Mouse (Mus musculus) stomach, embryonic 16.5 days (tissue): Measurements from ENCODE around the gene Crb3. TPM values are rescaled to one million over a fixed set of nuclear protein-coding genes. Genes with fewer than 3 reads are reported as not detected.
"Not testable (repeated sequence)": the region's sequence is repeated elsewhere in the genome, so short reads cannot be mapped to it uniquely, and the experiment has no call there.

ENCODE experiments used
- ATAC-seq: fragments of 200-750 bp; cut with Nextera tagmentation; 2 replicates; pipeline ENCODE4 v1.8.0; 2017; ENCODE audit warnings: moderate number of reproducible peaks, moderate TSS enrichment; ENCODE audit not compliant: insufficient read depth, low FRiP score
- H3K27ac ChIP-seq: fragments of 300-500 bp; sonication (generic); 2 replicates; pipeline ENCODE4 v1.5.1; 2014; ENCODE audit warnings: low read length
- H3K27me3 ChIP-seq: fragments of 300-500 bp; sonication (generic); 2 replicates; pipeline ENCODE4 v1.6.1; 2014; ENCODE audit warnings: low read length, control low read depth, mixed read lengths; ENCODE audit not compliant: control insufficient read depth, insufficient read depth
- H3K36me3 ChIP-seq: fragments of 300-500 bp; sonication (generic); 2 replicates; pipeline ENCODE4 v1.6.1; 2014; ENCODE audit warnings: low read length; ENCODE audit not compliant: control insufficient read depth, insufficient read depth
- H3K4me1 ChIP-seq: fragments of 300-500 bp; sonication (generic); 2 replicates; pipeline ENCODE4 v1.6.1; 2014; ENCODE audit warnings: low read length, control low read depth, mixed read lengths; ENCODE audit not compliant: control insufficient read depth, insufficient read depth
- H3K4me2 ChIP-seq: fragments of 300-500 bp; sonication (generic); 2 replicates; pipeline ENCODE4 v1.6.1; 2014; ENCODE audit warnings: low read depth, low read length, mixed read lengths
- H3K4me3 ChIP-seq: fragments of 300-500 bp; sonication (generic); replicated peaks from 2 replicates; pipeline ENCODE4 v1.5.1; 2014; ENCODE audit warnings: mild to moderate bottlenecking, low read length
- H3K9ac ChIP-seq: fragments of 300-500 bp; sonication (generic); 2 replicates; pipeline ENCODE4 v1.6.1; 2014; ENCODE audit warnings: low read length
- H3K9me3 ChIP-seq: fragments of 300-500 bp; sonication (generic); replicated peaks from 2 replicates; pipeline ENCODE4 v1.6.1; 2016; ENCODE audit warnings: low read length, control low read depth; ENCODE audit not compliant: control insufficient read depth
- WGBS: fragments of 180-500 bp; shearing (Covaris S2); extraction: QIAGEN DNeasy Blood & Tissue Kit; methylation state at CpG from one replicate; pipeline ENCODE4 v1.1.7; 2014; 5-methylcytosine and 5-hydroxymethylcytosine counted together
- polyA plus RNA-seq: library from polyadenylated mRNA; unstranded; fragments of >200 nt; fragmentation: Nextera tagmentation; extraction: Ambion mirVana; gene quantifications from 2 replicates; pipeline ENCODE4 v1.2.1, GENCODE M21; 2015

Crb3 gene
- polyA plus RNA-seq, 1 experiment from 2014 or later: 62.6 TPM

GRCm38 (mm10) chr17:57030931-57031660 is 27.8 kb upstream of the Crb3 start, which contains the start of gene Khsrp:
TSS of gene Khsrp (minus strand) at chr17:57031522.
- ATAC-seq: no peak

DNA sequence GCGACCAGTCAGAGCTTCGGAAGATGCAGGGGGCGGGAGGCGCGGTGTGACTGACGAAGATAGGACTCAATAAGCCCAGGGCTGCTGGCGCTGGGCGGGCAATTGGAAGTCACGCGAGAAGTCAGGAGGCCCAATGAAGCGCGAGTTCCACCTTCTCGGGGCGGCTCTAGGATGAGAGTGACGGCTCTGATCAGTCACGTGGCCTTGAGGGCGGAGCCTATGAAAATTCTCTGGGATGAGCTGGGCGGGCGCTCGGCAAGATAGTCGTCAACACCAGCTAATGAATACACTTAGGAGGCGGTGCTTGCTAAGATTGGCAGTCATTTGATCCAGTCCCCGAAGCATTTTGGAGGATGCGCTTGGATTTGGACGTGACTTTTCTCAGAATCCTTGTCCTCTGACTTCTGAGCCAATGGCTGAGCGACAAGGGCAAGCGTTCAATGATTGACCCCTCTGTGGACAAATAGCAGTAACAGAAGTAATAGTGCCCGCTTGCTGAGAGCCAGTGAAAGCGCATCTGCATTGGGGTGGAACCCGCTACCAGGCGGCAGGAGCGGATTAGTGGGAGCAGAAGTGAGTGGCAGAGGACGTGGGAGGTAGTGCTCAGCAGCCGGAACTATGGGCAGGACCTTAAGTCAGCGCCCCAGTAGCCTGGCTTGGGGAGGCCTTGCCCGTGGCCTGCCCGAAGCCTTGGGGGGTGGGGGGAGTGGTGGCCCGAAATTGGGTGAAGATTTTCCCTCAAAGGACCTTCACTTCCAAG is 27.1 kb upstream of the Crb3 start:
- peak overlapping the region; percentile 88 for H3K27ac ChIP-seq
- H3K9ac ChIP-seq: peak overlapping the region; percentile 74
- H3K36me3 ChIP-seq: peaks cover 11% of the 10 kb centered on the region; the same call in 1 of the 2 replicates
- peak; percentile 97 for ATAC-seq
- H3K27me3 ChIP-seq: no peaks in the 10 kb centered on the region
- H3K4me1 ChIP-seq: peaks cover 13% of the 10 kb centered on the region
- peak overlapping the region; percentile 64 for H3K4me2 ChIP-seq
- WGBS: under 1% methylated on average over 38 of the region's 38 CpGs
- H3K4me3 ChIP-seq: peak overlapping the region; percentile 91
- H3K9me3 ChIP-seq: no peaks in the 10 kb centered on the region

More at GRCm38 (mm10) chr17:57030931-57031660, 27.8 kb upstream of the Crb3 start, which contains the start of gene Khsrp:
- Histone ChIP-seq H3K27me3 (no peaks in the 10 kb centered on the region), H3K4me2 (peak within 1 kb of the TSS; percentile 98), H3K9ac (peak within 1 kb of the TSS; percentile 100), H3K27ac (peak within 1 kb of the TSS; percentile 90), H3K9me3 (no peaks in the 10 kb centered on the region), H3K36me3 (peaks cover 17% of the 10 kb centered on the region; the same call in 1 of the 2 replicates), H3K4me3 (peak within 1 kb of the TSS; percentile 91), H3K4me1 (peaks cover 13% of the 10 kb centered on the region)
- WGBS: under 1% methylated on average over 89 of the region's 99 CpGs

DNA sequence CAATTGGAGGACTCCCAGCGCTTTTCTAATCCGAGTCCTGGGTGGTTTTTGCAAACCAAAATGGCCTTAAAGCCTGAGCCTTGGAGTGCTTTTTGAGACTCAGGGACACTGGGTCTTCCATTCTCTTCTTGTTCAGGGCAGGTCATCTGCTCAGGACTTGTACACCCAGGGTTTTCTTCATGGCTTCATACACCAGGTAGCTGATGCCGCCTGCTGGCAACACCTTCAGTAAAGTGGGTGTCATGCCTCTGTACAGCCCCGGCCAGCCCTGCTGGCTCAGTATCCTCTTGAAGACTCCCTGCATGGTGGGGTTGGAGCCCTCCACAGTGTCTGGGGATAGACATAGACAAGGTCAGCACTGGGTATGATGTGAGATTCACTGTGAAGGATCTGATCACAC is 26.1 kb upstream of the Crb3 start:
- Histone ChIP-seq H3K27ac (peak overlapping the region; percentile 88; the same call in 1 of the 2 replicates), H3K4me1 (peaks cover 13% of the 10 kb centered on the region), H3K4me2 (peak overlapping the region; percentile 64; the same call in 1 of the 2 replicates), H3K9me3 (no peaks in the 10 kb centered on the region), H3K27me3 (no peaks in the 10 kb centered on the region), H3K4me3 (no peak overlapping the region), H3K9ac (no peak overlapping the region; the same call in 1 of the 2 replicates), H3K36me3 (peaks cover 4% of the 10 kb centered on the region; the same call in 1 of the 2 replicates)
- 84% methylated on average over 4 of the region's 4 CpGs for WGBS
- no peak for ATAC-seq

- 42% methylated on average over 8 of the region's 8 CpGs for WGBS
- Histone ChIP-seq H3K36me3 (no peaks in the 10 kb centered on the region), H3K4me2 (no peak overlapping the region), H3K27ac (no peak overlapping the region), H3K9me3 (no peaks in the 10 kb centered on the region), H3K9ac (no peak overlapping the region), H3K4me1 (no peaks in the 10 kb centered on the region; the same call in 1 of the 2 replicates), H3K27me3 (no peaks in the 10 kb centered on the region), H3K4me3 (no peak overlapping the region)
- ATAC-seq: no peak
Measured at GRCm38 (mm10) chr17:57038978-57039377, 19.9 kb upstream of the Crb3 start.

DNA sequence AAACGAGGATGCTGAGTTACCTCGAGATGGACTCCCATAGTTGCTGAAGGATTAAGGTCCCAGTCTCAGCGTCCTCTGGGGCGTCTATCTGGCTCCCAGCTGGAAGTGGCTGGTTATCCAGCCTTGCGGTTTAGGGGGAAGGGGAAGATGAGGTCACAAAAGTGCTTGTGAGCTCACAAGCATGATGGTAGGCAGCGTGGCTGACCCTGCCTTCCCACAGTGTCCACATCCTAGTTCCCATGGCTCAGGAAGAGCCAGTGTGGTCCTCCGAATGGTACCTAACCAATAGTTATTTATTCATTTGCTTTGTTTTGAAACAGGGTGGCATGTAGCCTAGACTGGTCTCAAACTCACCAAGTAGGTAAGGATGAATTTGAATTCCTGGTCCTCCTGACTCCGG is 17.4 kb upstream of the Crb3 start, which contains the start of gene Slc25a41:
Slc25a41 (minus strand) TSS at position 101 of the 400 bp plus-strand sequence.
- ATAC-seq: no peak
- WGBS: 75% methylated on average over 8 of the region's 8 CpGs
- Histone ChIP-seq H3K4me2 (no peak within 1 kb of the TSS), H3K9me3 (no peaks in the 10 kb centered on the region), H3K27ac (no peak within 1 kb of the TSS), H3K4me3 (no peak within 1 kb of the TSS), H3K27me3 (no peaks in the 10 kb centered on the region), H3K9ac (no peak within 1 kb of the TSS), H3K4me1 (no peaks in the 10 kb centered on the region; the same call in 1 of the 2 replicates), H3K36me3 (no peaks in the 10 kb centered on the region)

DNA sequence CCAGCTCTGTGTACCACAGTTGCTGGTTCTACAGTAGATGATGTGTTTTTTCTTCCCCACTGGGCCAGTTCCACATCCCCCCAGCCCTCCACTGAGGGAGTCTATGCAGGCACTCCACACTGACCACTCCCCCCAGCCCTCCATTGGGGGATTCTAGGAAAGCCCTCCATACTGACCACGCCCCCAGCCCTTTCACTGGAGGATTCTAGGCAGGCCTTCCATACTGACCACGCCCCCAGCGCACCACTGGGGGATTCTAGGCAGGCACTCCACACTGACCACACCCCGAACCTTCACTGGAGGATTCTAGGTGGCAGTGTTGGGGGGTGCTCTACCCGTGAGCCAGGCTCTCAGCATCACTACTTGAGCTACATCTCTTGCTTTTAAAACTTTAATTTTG is 11.5 kb upstream of the Crb3 start:
- no peaks in the 10 kb centered on the region for H3K27me3 ChIP-seq
- H3K4me1 ChIP-seq: no peaks in the 10 kb centered on the region
- 38% methylated on average over 5 of the region's 5 CpGs for WGBS
- ATAC-seq: no peak
- H3K4me2 ChIP-seq: no peak overlapping the region
- H3K9ac ChIP-seq: no peak overlapping the region
- peaks cover 3% of the 10 kb centered on the region; the same call in 1 of the 2 replicates for H3K36me3 ChIP-seq
- no peak overlapping the region for H3K27ac ChIP-seq
- no peak overlapping the region for H3K4me3 ChIP-seq
- H3K9me3 ChIP-seq: no peaks in the 10 kb centered on the region

DNA sequence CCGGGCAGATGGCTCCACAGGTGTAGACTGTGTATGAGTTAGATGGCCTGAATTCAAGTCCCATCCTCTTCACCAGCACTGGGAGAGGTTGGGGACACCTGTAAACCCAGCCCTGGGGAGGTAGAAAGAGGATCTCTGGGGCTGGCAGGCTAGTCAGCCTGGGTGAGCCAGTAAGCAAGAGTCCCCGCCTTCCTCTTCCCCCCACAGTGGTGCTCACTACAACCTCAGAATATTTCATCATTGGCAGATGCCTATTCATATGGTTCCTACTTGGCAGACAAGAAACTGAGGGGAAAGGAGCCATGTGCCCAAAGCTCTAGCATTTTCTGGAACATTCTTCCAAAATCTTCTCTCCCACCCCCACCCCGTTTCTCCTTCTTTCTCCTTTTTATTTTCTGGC is 10.1 kb upstream of the Crb3 start:
- no peaks in the 10 kb centered on the region for H3K9me3 ChIP-seq
- 90% methylated on average over 3 of the region's 3 CpGs for WGBS
- H3K9ac ChIP-seq: no peak overlapping the region
- H3K4me3 ChIP-seq: no peak overlapping the region
- H3K4me2 ChIP-seq: no peak overlapping the region
- no peaks in the 10 kb centered on the region for H3K27me3 ChIP-seq
- H3K36me3 ChIP-seq: peaks cover 3% of the 10 kb centered on the region; the same call in 1 of the 2 replicates
- no peaks in the 10 kb centered on the region for H3K4me1 ChIP-seq
- no peak overlapping the region for H3K27ac ChIP-seq
- no peak for ATAC-seq

DNA sequence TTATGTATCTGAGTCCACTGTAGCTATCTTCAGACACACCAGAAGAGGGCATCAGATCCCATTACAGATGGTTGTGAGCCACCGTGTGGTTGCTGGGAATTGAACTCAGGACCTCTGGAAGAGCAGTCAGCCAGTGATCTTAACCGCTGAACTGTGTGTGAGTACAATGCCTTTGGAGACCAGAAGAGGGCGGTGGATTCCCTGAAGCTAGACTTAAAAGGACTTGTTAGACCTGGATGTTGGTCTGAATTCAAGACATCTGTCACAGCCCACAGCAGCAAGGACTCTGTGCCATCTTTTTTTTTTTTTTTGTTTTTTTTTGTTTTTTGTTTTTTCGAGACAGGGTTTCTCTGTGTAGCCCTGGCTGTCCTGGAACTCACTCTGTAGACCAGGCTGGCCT is 7.2 kb upstream of the Crb3 start:
- not testable (repeated sequence) for ATAC-seq, H3K9ac ChIP-seq, H3K27ac ChIP-seq, H3K4me3 ChIP-seq, H3K36me3 ChIP-seq, H3K4me2 ChIP-seq, H3K9me3 ChIP-seq, H3K4me1 ChIP-seq, H3K27me3 ChIP-seq
- 84% methylated on average over 4 of the region's 4 CpGs for WGBS

DNA sequence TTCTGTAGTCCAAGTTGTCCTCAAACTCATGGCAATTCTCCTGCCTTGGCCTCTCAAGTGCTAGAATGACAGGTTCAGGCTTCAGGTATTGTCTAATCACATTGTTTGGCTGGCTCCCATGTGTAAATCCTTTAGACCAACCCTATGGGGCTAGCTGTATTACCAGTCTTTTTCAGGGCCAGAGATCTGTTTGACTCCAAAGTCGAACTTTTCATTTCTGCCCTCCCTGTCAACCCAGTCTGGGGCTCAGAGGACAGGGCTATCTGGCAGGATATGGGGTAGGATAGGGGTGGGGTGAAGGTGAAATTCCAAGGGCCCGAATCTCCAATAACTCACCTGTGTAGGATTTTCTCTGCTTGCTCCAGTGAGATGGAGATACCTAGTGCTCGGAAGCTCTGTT is 2.7 kb upstream of the Crb3 start:
- Histone ChIP-seq H3K4me3 (no peak overlapping the region), H3K4me2 (no peak overlapping the region), H3K36me3 (peaks cover 3% of the 10 kb centered on the region; the same call in 1 of the 2 replicates), H3K27me3 (no peaks in the 10 kb centered on the region; the same call in 1 of the 2 replicates), H3K4me1 (peaks cover 12% of the 10 kb centered on the region; the same call in 1 of the 2 replicates), H3K9me3 (no peaks in the 10 kb centered on the region), H3K27ac (no peak overlapping the region), H3K9ac (no peak overlapping the region)
- WGBS: 78% methylated on average over 3 of the region's 3 CpGs
- no peak for ATAC-seq
